Mouse (Mus musculus): Measurements from ENCODE around the gene Rnf38. TPM values are rescaled to one million over a fixed set of nuclear protein-coding genes. Genes with fewer than 3 reads are reported as not detected.

Rnf38 gene
- total RNA-seq (2023) = 100 to 1,000 TPM; 111 to 113 TPM

DNA sequence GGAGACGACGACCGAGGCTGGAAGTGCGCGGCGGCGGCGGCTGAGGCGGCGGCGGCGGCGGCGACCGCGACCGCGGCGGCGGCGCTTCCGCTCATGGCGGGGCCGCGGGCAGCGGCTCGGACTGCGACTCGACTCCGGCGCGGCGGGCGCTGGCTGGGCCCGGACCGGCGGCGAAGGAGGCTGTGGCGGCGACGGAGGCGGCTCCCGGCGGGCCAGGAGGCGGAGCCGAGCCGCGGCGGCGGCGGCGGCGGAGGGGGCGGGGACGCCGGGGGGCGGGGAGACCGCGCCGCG, at the start of gene Rnf38:
Rnf38 (minus strand) TSS at position 77 of the 291 bp plus-strand sequence.

GRCm38 (mm10) chr4:44083945-44084344, 149.6 kb downstream of the Rnf38 start, which contains the start of gene Gne:
Gne (minus strand) TSS chr4:44084177.

Other genes starting within 250 kb of the Rnf38 start
- 100 to 1,000 TPM; 195 to 200 TPM for gene Clta, start 229.3 kb downstream of the Rnf38 start, total RNA-seq (2023)
- gene Gne, start 149.6 kb downstream of the Rnf38 start, total RNA-seq (2023) = 10 to 100 TPM; 65.5 to 67.3 TPM
- gene Melk, start 67.1 kb upstream of the Rnf38 start, total RNA-seq (2023) = 1 to 10 TPM in 1 of 2 experiments, under 1 TPM in 1; 0.64 to 2.0 TPM